Mouse (Mus musculus) naive thymus-derived CD4-positive, alpha-beta T cell, adult 2 months (primary cell): Measurements from ENCODE around the gene Arsj.

Experiments used
- DNase-seq: peaks from one replicate; pipeline ENCODE4 v3.0.0-alpha.2; 2011; ENCODE audit warnings: low read depth

The Arsj gene

DNA sequence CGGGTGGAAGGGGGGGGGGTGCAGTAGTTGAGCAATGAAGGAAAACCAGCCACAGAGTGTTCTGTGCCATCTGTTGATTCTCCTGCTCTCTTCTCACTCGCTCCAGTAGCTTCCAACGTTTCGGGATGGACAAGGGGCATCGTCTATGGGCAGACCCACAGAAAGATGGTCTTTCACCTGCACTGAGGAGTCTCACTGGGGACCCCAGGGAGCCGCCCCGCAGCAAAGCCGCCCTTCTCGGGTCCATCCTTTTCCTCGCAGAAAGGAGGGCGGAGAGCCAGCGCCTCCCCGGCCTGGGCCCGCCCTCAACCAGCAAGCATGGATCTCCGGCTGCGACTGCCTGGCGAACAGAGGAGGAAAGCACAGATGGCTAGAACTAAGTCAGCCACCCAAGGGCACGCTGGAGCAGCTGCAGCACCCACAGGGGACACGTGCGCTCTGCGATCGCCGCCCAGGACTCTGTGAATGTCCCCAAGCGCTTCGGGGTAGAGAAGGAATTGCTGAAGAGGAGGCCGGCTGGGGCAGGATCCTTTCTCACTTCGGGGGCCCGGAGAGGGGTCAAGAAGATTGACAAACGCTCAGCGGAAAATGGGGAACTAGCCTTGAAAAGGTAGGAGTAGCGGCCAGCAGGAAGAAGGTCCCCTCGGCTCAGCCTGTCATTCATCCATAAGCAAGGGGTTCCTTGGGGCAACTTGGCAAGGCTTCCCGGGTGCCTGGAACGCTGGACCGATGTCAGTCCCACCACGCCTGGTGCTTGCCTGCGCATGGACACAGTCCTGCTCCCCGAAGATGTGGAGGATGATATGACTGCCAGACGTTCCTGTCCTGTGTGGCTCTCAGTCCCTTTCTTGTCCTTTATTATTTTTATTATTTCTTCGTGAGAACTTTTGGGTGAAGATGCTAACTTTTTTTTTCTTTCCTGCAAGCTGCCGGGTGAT lies at the start of gene Arsj:
TSS of gene Arsj (plus strand) at position 117 of the 938 bp plus-strand sequence.
- DNase-seq: no peak

DNA sequence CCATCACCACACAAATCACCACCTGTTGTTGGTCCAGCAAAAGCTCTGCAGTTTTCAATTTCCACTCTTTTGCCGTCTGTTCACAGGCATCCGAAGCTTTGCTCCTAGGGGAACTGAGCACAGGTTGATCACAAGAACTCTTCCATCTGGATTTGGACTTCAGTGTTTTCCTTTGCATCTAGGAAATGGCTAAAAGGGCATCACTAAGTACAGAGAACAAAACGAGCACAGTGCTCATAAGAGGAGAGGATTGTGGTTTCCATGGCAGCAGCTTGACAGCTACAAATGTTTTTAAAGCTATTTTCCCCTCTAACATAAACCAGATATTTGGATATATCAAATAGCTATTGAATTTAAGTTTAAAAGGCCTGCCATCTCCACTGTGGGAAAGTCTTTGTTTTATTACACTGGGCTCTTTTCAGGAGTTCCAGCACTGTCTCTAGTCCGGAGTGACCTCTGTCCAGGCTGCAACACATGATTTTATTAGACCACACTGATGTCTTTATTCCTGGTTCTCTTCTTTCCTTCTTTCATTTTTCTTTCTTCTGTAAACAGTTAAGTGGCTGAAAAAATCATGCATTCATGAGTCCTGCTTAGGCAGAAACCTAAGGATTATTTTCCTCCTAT lies 38.5 kb upstream of the Arsj start:
- DNase-seq: no peak

DNA sequence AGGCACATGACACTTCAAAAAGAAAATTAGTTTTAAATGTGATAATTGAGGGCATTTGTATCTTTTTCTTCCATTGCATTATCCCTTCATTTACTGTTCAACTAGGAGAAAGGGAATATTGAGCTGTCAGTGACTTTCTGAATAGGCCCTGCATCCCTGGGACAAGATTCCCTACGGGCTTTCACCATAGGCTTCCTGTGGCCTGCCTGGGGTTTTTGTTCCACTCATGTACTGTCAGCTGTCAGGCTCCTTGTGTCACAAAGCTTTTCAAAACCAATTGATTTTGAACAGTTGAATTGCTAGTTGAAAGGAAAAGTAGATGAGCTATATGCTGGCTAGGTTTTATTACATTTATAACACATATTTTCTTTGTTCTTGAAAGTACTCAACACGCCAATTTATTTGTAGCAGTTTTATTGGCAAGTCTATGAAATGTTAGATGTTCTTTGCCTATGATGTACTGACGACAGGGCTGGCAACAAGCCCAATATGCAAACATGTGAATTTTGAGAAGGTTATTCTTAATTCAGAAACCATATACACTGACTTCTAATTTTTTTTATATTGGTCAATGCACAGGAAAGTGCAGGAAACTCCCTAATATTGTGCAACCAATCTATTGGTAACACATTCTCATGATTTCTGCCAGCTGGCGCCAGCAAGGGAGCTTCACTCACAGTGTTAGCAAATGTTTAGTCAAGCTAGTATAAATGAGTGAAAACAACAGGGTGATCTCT lies 37.4 kb upstream of the Arsj start:
- DNase-seq: no peak

DNA sequence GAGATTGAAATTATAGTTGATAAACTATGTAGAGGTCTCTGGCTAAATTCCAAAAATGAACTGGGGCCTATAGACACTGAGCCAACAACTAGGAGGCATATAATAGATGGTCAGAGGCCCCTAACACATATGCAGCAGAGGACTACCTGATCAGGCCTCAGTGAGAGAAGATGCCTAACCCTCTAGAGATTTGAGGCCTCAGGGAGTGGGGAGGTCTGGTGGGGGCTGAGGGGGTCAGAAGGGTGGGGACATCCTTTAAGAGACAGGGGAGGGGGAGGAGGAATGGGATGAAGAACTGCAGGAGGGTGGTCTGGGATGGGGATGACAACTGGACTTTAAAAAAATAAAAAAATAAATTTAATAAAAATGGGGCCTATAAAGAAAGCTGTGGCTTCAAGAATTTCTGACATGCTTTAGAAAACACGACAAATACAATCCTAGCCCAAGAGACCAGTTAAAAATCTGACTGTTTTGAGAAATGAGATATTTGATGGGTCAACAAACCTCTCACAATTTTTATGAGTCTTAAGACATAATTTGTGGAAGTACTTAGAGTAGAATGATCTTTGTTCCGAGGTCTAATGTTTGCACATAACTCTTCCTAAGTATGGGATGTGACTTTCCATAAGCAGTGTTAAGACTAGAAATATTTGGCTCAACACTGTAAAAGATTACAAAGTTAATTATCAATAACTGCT lies 36.7 kb upstream of the Arsj start:
- no peak for DNase-seq

DNA sequence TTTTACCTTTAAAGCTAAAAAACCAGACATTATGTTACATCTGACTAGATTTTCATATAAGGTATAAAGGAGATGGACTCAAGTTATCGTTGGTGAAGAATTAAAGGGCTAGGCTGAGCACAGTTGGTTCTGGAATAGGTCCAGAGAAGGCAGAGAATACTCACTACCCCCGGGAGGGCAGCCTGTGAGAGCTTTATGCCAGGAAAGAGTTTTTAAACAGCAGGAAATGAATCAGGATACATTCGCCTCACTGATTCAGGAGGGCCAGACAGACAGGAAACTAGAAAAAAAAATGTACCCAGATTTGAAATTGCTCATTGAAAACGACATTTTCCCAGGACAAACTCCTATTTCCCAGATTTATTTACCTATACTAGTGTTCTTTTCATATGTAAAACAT lies 28.2 kb upstream of the Arsj start:
- DNase-seq: no peak

DNA sequence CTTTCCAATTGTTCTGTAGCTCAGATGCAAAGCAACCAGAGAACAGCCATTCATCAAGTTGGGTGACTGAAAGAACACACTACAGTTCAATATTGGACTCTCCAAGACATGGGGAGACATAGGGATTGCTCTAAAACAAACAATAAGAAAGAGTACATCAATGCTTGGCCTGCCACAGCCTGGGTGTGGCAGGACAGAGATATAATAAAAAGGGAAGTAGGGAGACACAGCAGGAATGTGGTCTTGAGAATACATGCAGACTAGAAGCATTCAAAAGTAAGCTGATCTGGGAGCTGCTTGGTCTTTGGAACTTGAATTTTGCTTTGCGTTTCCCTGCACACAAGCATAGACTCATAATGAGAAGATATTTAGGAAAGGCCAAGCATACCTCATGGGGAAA lies 18.7 kb upstream of the Arsj start:
- no peak for DNase-seq

DNA sequence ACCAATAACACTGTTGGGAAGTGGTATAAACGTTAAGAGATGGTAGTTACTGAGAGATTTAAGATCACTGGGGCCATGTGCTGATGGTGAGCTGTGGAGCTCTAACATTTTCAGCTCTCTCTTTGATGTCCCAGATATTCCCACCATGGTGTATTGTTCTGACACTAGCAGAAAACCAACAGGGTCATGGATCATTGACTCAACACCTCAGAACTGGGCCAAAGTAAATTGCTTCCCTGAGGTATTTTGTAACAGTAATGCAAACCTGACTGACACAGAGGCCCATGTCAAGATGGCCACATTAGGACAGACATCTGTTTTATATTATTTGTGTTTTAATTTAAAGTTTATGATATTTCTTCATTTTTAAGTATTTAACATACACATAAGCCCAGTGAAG lies 3.7 kb upstream of the Arsj start:
- DNase-seq: no peak

DNA sequence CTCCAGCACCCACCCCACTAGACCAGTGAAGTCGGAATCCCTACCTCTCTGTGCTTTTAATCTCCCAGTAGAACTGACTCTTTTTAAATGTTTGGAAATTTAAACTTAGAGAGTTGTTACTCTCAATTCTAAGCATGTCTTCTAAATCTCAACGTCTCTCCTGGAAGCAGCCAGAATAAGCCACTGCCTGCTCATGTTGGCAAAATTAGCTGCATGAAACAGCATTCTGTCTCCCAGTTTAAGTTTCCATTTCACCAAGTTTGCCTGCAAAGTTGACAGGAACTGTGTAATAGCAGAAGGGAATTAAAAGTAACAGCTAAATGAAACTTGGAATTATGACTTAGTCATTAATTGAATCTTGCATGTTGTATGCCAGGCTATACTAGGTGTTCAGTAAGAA lies 1.1 kb upstream of the Arsj start:
- no peak for DNase-seq

DNA sequence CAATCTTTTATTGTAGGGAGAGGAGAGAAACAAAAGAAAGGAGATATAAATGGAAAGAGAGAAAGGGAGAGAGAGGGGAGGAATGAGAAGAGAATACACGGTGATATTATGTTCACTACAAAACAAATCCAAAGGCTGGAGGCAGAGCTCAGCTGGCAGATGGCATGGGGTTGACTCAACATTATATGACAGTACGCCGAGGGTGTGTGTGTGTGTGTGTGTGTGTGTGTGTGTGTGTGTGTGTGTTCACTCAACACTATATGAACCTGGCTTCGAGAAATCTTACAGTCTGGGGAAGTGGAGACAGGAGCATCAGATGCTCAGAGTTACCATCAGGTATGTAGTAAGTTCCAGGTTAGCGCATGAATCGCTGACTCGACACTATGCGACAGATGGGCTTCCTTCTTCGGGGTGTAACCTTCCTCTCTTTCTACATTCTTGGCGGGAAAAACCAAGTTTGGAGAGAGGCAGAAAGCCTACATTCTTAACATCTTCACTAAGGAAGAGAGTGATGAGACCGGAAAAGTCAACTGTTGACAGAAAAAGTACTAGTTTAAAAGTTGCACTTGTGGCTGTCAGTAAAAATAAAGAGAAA lies 456 bp upstream of the Arsj start:
- no peak for DNase-seq

DNA sequence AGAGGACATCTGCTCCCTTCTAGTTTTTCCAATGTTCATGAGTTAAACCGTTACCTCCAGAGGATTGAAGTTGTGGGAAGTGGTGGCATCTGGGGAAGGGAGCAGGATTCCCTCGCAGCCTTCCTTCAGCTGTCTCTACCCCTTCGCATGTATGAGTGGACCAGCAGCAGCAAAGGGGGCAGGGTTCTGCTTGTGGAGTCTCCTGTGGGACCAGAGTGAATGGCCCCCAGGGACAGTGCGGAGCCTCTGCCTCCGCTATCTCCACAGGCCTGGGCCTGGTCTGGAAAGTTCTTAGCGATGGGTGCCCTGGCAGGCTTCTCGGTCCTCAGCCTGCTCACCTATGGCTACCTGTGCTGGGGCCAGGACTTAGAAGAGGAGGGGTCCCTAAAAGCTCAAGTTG lies 1.1 kb downstream of the Arsj start:
- no peak for DNase-seq

DNA sequence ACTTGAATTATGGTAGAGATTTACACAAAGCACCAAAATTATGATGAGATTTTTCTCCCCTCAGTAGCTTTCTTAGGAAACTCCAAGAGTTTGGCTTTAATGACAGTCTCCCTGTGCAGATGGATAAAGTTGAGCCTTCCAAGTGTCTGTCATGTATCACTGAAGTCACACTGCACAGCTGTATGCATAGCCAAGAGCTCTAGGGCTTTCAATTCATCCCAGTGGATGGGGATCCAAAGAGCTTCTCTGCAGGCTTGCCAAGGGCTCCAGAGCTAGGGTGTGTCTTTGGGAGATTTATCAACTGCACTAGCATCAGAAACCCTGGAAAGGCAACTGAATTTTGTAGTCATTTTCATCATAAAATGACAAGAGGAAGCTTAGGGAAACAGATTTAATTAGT lies 7.1 kb downstream of the Arsj start:
- DNase-seq: no peak

DNA sequence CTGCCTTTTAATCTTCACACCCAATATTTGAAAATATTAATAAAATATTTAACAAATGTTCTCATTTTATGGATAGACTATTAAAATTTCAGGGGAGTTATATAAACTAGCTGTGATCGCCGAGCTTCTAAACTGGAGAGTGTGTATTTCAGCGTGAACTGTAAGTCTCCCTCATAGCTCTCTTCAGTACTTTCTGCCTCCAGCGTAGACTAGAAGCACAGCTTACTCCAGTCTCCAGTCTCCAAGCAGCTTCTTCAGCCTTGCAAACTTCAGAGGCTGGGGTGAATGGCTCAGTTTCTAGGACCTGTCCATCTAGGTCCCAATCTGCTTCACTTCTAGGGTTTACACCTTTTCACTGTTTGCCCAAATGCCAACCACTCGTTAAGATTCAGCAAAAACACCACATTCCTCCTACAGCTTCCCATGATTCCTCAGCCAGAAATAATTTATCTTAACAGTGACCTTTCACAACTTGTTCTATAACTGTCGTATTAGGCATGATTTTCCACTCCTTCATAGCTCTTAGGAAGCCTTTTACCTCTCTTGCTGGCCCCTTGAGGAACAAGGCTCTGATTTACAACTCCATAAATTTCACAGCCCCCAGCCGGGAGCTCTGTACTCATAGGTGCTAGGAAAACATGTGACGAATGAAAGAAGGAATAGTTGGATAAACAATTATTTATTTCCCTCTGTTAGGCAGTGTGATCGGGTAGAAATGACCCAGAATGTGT lies 9.5 kb downstream of the Arsj start:
- DNase-seq: no peak

DNA sequence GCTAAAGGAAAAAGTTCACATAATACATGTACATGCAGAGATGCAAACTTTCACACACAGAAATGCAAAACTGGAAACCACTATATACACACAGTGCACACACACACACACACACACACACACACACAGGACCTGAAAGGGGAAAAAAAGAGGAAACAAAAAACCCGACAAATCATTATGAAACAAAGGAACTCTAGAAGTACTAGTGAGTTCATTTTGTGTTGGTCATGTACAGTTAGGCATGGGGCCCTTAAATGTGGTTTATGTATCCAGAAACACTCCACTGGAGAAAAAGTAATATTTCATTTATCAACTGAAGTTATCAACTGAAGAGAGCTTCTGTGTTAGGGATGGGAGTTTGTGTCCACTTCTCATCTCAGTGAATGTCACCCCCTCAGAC lies 10.2 kb downstream of the Arsj start:
- DNase-seq: no peak

DNA sequence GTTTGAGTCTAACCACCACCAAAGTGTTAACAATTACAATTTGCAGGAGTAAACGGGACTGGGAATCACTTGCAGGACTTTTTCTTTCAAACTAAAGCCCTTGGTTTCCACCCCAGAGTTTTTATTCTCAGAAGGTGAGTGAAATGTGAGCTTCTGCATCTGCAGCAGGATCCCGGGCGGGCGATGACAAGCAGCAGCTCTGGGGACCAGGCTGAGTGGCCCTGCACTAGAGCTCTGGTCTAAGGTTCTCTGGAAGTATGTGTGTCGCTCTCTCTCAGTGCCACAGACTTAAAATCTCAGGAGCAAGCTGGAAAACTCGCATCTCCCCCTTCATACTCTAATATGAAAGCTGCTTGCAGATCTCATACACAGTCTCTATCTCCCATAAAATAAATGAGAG lies 15.8 kb downstream of the Arsj start:
- no peak for DNase-seq

DNA sequence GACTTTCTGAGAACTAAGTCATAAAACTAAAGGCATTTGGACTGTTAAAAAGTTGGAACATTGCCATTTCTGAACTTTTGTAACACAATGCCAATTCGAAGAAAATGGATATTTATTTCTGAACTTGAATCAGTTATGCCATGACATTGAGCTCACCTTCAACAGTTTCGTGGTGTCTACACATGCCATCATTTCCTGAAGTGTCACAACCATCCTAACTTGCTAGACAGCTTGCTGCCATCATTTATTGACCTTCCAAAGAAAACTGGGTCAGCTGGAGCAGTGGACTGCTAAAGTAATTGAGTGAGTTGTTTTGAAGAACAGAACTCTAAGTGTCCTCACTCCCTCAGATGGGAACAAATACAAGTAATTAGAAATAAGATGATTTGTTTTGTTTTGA lies 16.2 kb downstream of the Arsj start:
- no peak for DNase-seq

DNA sequence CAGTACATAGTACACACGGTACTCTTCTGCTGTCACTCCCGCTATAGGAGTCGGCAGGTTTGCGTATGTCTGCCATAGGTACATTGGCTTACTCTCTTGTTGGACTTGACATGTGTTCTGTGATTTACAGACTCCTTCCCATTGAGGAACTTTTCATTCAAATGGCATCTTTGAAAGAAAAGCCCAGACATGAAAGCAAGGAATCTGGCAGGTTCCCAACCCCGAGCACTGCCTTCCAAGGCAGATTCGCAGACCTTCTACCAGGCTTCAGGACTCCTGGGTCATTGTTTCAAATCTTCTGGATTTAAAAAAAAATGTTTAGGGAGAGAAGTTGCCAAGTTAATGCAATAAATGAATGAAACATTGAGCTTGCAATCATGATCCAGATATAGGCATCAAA lies 19.8 kb downstream of the Arsj start:
- DNase-seq: no peak

DNA sequence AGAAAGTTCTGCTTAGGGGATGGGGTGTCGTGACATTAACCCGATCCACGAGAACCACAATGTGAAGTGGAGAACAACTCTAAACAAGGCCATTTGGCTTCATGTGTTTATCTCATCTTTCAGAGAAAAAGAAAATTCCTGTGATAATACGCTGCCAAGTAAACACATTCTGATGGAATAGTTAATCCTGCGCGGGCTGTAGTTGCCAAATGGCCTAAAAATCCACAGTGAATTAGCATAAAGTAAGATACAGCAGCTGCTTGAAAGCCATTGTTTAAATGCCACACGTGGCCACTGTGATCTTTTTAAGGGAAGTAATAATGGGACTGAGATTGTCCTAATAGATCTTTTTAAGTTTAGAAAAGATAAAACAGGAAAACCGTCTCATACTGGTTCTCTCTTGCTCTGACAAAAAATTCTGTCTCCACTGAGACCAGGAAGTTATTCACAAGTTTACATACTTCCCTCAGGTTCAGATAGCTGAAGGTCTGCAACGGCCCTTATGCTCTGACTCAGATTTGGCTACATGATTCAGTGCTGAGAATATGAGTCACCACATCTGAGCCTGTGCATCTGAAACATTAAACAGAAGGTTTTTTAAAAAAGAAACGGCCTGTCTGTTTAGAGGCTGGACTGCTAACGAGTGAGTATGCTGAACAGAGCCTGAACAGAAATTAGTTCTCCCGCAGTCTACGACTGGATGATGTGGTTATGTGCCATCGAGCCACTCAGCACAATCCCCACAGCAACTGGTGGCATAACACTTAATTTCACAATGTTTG lies 21.4 kb downstream of the Arsj start:
- DNase-seq: no peak

DNA sequence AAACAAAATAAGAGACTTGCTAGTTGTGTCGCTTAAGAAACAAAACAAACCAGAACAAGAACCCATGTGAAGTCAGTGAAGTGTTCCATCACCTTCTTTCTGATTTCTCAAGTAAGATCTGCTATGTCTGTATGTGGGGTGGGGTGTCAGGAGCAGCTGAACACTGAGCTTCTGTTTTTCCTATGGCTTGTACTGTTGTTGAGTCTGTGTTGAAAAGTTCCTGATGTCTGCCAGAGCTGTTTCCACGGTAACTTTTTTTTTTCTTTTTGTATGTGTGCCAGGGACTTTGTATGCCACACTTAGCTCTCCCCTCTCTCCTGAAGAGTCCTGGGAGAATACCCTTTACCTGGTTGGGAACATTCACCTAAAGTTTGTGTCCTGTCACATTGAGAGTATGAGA lies 34.0 kb downstream of the Arsj start:
- no peak for DNase-seq

DNA sequence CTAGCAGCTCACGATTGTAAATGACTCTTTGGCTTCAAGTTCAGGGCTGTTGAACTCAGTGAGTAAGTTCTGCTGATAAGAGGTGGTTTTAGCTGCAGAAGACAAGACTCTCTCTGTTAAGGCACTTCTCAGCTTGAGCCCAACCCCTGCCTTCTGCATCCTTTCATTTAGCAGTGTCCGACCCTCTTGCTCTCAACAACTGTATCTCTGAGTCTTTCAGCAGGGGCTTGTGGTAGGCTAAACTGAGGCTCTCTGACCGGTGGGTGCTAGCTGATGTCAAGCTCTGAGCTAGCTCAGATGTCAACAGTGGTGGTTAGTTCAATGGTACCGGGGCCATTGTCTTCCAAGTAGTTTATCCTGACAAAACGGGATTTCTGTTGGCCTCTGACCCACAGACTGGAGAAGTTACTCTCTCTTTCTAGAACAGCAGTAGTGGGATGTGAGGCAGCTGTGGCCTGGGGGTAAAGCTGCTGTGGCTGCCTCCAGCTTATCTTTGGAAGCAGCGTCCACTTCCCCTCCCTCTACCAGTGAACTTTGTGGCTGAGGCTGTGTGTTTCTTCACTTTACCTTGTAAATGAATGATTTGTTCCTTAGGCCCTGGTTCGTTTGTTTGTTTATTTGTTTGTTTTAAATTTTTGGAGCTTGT lies 34.6 kb downstream of the Arsj start:
- DNase-seq: no peak

DNA sequence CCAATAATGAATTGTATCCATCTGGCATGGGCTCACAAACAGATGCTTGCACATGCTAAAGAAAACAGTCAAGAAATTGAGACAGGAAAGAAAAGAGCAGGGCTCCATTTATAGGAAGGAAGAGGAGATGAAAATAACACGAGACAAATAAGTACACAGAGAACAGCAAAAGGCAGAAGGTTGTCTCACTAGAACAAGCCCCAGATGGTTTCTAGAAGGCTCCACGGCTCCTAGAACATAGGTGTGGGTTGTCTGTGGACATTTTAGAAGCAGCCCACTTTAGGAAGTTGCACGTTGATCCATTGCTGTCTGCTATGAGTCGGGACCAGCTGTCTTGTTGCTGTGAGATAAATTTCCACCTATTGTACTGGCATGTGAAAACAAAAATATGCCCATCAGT lies 37.2 kb downstream of the Arsj start:
- no peak for DNase-seq
